ENCODE assay signal across 10 mouse cellular contexts in genomic region chr10:8529173-8529572, GRCm38 (mm10). TPM values are rescaled to one million over a fixed set of nuclear protein-coding genes. Genes with fewer than 3 reads are reported as not detected.
DNase-seq lines count a peak whose midpoint lies in the region; ATAC-seq and TF ChIP-seq lines count a peak whose summit lies in the region.
"Had no signal": no experiment of that assay in that cellular context is flagged by ENCODE, and none has a peak within 500 bp of the region (broad histone marks: within the 10 kb centered on the region; RNA-seq: fewer than 3 reads in every experiment).

No protein-coding gene starts in this region.

- WGBS in hindbrain, embryonic 10.5 days: 35% methylated on average over 7 of the region's 7 CpGs
- 39% methylated on average over 7 of the region's 7 CpGs for WGBS in hindbrain, embryonic 14.5 days
- WGBS in hindbrain, embryonic 13.5 days: 38% methylated on average over 7 of the region's 7 CpGs

- DNase-seq in hindbrain, embryonic 10.5 days (ENCODE audit: low spot score): peak; percentile 23
- no peak for DNase-seq in hindbrain, embryonic 14.5 days (ENCODE audit: low spot score)
- peak; percentile 42 for DNase-seq in right cerebral cortex, postnatal 4 days
- no peak for DNase-seq in right cerebral cortex, postnatal 36 days (ENCODE audit: low spot score in 2 of 2)
- DNase-seq in embryo, embryonic 10 days (ENCODE audit: low spot score): peak; percentile 71
- no peak for DNase-seq in spleen, postnatal 36 days (ENCODE audit: low spot score in 2 of 2)

- H3K9ac ChIP-seq in hindbrain, embryonic 14.5 days: no peak overlapping the region
- no peak overlapping the region for H3K9ac ChIP-seq in hindbrain, embryonic 13.5 days
- H3K9ac ChIP-seq: stomach, embryonic 15.5 days had no signal

- no peaks in the 10 kb centered on the region for H3K27me3 ChIP-seq in hindbrain, embryonic 10.5 days (ENCODE audit: insufficient read depth, poor library complexity, severe bottlenecking)
- no peaks in the 10 kb centered on the region for H3K27me3 ChIP-seq in hindbrain, embryonic 14.5 days (ENCODE audit: control insufficient read depth, insufficient read depth, low read length)
- H3K27me3 ChIP-seq in testis, adult 2 months (ENCODE audit: control insufficient read depth, insufficient read depth, low read length): no peaks in the 10 kb centered on the region
- H3K27me3 ChIP-seq in hindbrain, embryonic 13.5 days: no peaks in the 10 kb centered on the region
- H3K27me3 ChIP-seq: stomach, embryonic 15.5 days had no signal

- no peak overlapping the region for H3K4me2 ChIP-seq in hindbrain, embryonic 14.5 days (replicated peaks)
- H3K4me2 ChIP-seq in hindbrain, embryonic 13.5 days: no peak overlapping the region
- H3K4me2 ChIP-seq: stomach, embryonic 15.5 days had no signal

- H3K4me1 ChIP-seq in hindbrain, embryonic 10.5 days (replicated peaks): no peaks in the 10 kb centered on the region
- H3K4me1 ChIP-seq in hindbrain, embryonic 14.5 days (replicated peaks; ENCODE audit: control insufficient read depth, insufficient read depth, low read length): no peaks in the 10 kb centered on the region
- no peaks in the 10 kb centered on the region for H3K4me1 ChIP-seq in testis, adult 2 months (ENCODE audit: control insufficient read depth, insufficient read depth, low read length)
- H3K4me1 ChIP-seq in hindbrain, embryonic 13.5 days (replicated peaks): no peaks in the 10 kb centered on the region
- H3K4me1 ChIP-seq: stomach, embryonic 15.5 days had no signal

- no peak for TF ChIP-seq POLR2A in testis, adult 2 months (IDR thresholded peaks at IDR 0.05; ENCODE audit: control insufficient read depth, low read depth, low read length)

- H3K9me3 ChIP-seq in hindbrain, embryonic 10.5 days: no peaks in the 10 kb centered on the region
- H3K9me3 ChIP-seq in hindbrain, embryonic 14.5 days (ENCODE audit: control insufficient read depth, low read length): no peaks in the 10 kb centered on the region
- H3K9me3 ChIP-seq in hindbrain, embryonic 13.5 days: no peaks in the 10 kb centered on the region
- H3K9me3 ChIP-seq: stomach, embryonic 15.5 days had no signal

- H3K4me3 ChIP-seq in hindbrain, embryonic 10.5 days: no peak overlapping the region
- H3K4me3 ChIP-seq in hindbrain, embryonic 14.5 days (replicated peaks; ENCODE audit: low read length): no peak overlapping the region
- no peak overlapping the region for H3K4me3 ChIP-seq in testis, adult 2 months (ENCODE audit: control insufficient read depth, low read depth, low read length)
- H3K4me3 ChIP-seq in hindbrain, embryonic 13.5 days: no peak overlapping the region
- H3K4me3 ChIP-seq: stomach, embryonic 15.5 days had no signal

- no peak for ATAC-seq in hindbrain, embryonic 14.5 days (ENCODE audit: low FRiP score)
- no peak for ATAC-seq in hindbrain, embryonic 13.5 days (ENCODE audit: low FRiP score)

- no peak overlapping the region for H3K27ac ChIP-seq in hindbrain, embryonic 10.5 days
- no peak overlapping the region for H3K27ac ChIP-seq in hindbrain, embryonic 14.5 days
- no peak overlapping the region for H3K27ac ChIP-seq in testis, adult 2 months (ENCODE audit: control insufficient read depth, insufficient read depth, low read depth, low read length)
- H3K27ac ChIP-seq in hindbrain, embryonic 13.5 days: no peak overlapping the region
- H3K27ac ChIP-seq: macrophage; stomach, embryonic 15.5 days had no signal

- H3K36me3 ChIP-seq in hindbrain, embryonic 10.5 days: no peaks in the 10 kb centered on the region
- H3K36me3 ChIP-seq in hindbrain, embryonic 14.5 days (replicated peaks; ENCODE audit: control insufficient read depth, insufficient read depth): no peaks in the 10 kb centered on the region
- H3K36me3 ChIP-seq in testis, adult 2 months (ENCODE audit: control insufficient read depth, insufficient read depth, low read length): no peaks in the 10 kb centered on the region
- no peaks in the 10 kb centered on the region for H3K36me3 ChIP-seq in hindbrain, embryonic 13.5 days
- H3K36me3 ChIP-seq: stomach, embryonic 15.5 days had no signal

- peak; percentile 70; the same call in 1 of the 2 replicates for TF ChIP-seq CTCF in testis, adult 2 months (IDR thresholded peaks at IDR 0.05; ENCODE audit: control insufficient read depth, insufficient read depth, insufficient replicate concordance, low read depth, low read length)

RNA-seq across cellular contexts. Expression of gene Ust, which starts 10.5 kb away (rescaled TPM):
- 2.5 and 3.2 TPM in 2 replicates for polyA plus RNA-seq in hindbrain, embryonic 10.5 days (2016; fragmentation: Nextera tagmentation; extraction: Ambion mirVana)
- polyA plus RNA-seq in hindbrain, embryonic 14.5 days (2014; fragmentation: Nextera tagmentation; extraction: Ambion mirVana): 10.6 and 10.7 TPM in 2 replicates
- polyA plus RNA-seq in testis, adult 2 months (2012; rRNA removed): 0.71 and 1.1 TPM in 2 replicates
- 4.1 and 4.5 TPM in 2 replicates for polyA plus RNA-seq in hindbrain, embryonic 13.5 days (2015; fragmentation: Nextera tagmentation; extraction: Ambion mirVana)

Comparison
In these comparisons a context has a peak if more than half of its experiments do, and no peak if none do; other contexts are left out.
1. DNase-seq: peak in hindbrain, embryonic 10.5 days (single experiment), right cerebral cortex, postnatal 4 days (single experiment) and embryo, embryonic 10 days (single experiment); none in hindbrain, embryonic 14.5 days (single experiment), right cerebral cortex, postnatal 36 days (0 of 2) and spleen, postnatal 36 days (0 of 2).